Mouse (Mus musculus): Measurements from ENCODE around the gene Zc3h12b. TPM values are rescaled to one million over a fixed set of nuclear protein-coding genes. Genes with fewer than 3 reads are reported as not detected.
A peak's percentile ranks its signal among the peaks of the same experiment; 100 is the strongest.
"Not testable (repeated sequence)": the region's sequence is repeated elsewhere in the genome, so short reads cannot be mapped to it uniquely, and the experiment has no call there.

The Zc3h12b gene
- total RNA-seq (2017) = 5.7 and 7.8 TPM in 2 replicates

- peak; percentile 93 to 99 for ATAC-seq (replicated peaks in 1 of 2; ENCODE audit: insufficient read depth in 1 of 2, low FRiP score in 2 of 2, low TSS enrichment in 1 of 2, low read depth in 1 of 2, poor library complexity in 2 of 2, severe bottlenecking in 2 of 2)
Measured at GRCm38 (mm10) chrX:95711227-95712111, at the start of gene Zc3h12b. TSS of gene Zc3h12b (plus strand) at chrX:95711678.

GRCm38 (mm10) chrX:95682206-95682605, 29.3 kb upstream of the Zc3h12b start:
- ATAC-seq (replicated peaks in 1 of 2; ENCODE audit: insufficient read depth in 1 of 2, low FRiP score in 2 of 2, low TSS enrichment in 1 of 2, low read depth in 1 of 2, poor library complexity in 2 of 2, severe bottlenecking in 2 of 2) = no peak

- ATAC-seq (replicated peaks in 1 of 2; ENCODE audit: insufficient read depth in 1 of 2, low FRiP score in 2 of 2, low TSS enrichment in 1 of 2, low read depth in 1 of 2, poor library complexity in 2 of 2, severe bottlenecking in 2 of 2) = peak in 1 of 2 experiments; percentile 75; a peak in 3 of 4 replicates
Measured at GRCm38 (mm10) chrX:95687119-95687518, 24.4 kb upstream of the Zc3h12b start.

DNA sequence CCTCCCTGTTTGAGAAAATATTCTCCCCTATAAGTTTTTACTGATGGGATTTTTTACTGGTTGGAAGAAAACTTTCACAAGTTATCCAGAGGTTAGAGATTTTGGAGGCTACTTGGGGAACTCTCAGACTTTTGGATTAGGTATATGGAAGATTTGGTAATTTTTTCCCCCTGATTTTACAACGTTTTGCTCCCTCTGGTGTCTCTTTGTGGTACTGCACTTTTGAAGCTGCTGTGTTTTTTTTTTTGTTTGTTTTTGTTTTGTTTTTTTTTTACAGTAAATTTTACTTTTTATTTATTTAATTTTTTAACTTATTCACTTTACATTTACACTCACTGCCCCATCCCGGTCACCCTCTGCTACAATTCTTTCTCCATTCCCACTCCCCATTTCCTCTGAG, 26.8 kb downstream of the Zc3h12b start:
- ATAC-seq (replicated peaks in 1 of 2; ENCODE audit: insufficient read depth in 1 of 2, low FRiP score in 2 of 2, low TSS enrichment in 1 of 2, low read depth in 1 of 2, poor library complexity in 2 of 2, severe bottlenecking in 2 of 2) = no peak

- no peak for ATAC-seq (replicated peaks in 1 of 2; ENCODE audit: insufficient read depth in 1 of 2, low FRiP score in 2 of 2, low TSS enrichment in 1 of 2, low read depth in 1 of 2, poor library complexity in 2 of 2, severe bottlenecking in 2 of 2)
Measured at GRCm38 (mm10) chrX:95795881-95796280, 84.4 kb downstream of the Zc3h12b start.

DNA sequence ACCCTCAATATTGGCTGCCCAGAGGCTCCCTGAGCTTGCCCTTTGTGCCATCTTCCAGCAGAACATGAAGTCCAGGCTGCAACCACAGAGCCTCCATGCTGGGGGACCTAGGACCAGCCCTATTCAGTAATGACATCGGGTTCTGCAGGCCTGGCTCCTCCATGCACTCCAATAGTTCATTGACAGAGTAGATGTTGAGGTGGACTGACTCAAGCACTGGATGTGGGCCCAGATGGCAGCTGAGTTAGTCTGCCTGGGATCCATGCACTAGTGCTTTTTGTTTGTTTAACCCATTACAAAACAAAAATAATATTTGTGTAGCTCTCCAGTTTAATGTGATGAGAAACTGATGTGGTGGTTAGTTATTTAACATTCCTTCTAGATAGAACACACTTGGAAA, 90.3 kb downstream of the Zc3h12b start:
- ATAC-seq (replicated peaks in 1 of 2; ENCODE audit: insufficient read depth in 1 of 2, low FRiP score in 2 of 2, low TSS enrichment in 1 of 2, low read depth in 1 of 2, poor library complexity in 2 of 2, severe bottlenecking in 2 of 2) = no peak

- no peak for ATAC-seq (replicated peaks in 1 of 2; ENCODE audit: insufficient read depth in 1 of 2, low FRiP score in 2 of 2, low TSS enrichment in 1 of 2, low read depth in 1 of 2, poor library complexity in 2 of 2, severe bottlenecking in 2 of 2)
Measured at GRCm38 (mm10) chrX:95852806-95853205, 141.3 kb downstream of the Zc3h12b start.

GRCm38 (mm10) chrX:95881111-95881510, 169.6 kb downstream of the Zc3h12b start:
- no peak for ATAC-seq (replicated peaks in 1 of 2; ENCODE audit: insufficient read depth in 1 of 2, low FRiP score in 2 of 2, low TSS enrichment in 1 of 2, low read depth in 1 of 2, poor library complexity in 2 of 2, severe bottlenecking in 2 of 2)

DNA sequence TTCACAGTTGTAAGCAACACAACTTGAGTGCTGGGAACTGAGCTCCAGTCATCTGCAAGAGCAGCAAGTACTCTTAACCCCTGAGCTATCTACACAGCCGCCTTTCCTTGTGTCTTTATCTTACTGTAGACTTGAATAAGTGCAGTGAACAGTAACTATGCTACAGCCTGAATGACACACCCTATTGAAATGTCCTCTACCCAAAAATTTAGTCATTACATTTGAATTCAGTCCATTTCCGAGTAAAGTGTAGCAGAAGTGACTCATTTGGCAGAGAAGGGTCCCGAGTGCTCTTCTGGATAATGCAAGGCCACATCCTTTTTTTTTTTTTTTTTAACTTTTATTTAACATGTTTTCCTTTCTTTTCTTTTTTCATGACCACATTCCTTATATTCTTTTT, 191.2 kb downstream of the Zc3h12b start:
- no peak for ATAC-seq (replicated peaks in 1 of 2; ENCODE audit: insufficient read depth in 1 of 2, low FRiP score in 2 of 2, low TSS enrichment in 1 of 2, low read depth in 1 of 2, poor library complexity in 2 of 2, severe bottlenecking in 2 of 2)

DNA sequence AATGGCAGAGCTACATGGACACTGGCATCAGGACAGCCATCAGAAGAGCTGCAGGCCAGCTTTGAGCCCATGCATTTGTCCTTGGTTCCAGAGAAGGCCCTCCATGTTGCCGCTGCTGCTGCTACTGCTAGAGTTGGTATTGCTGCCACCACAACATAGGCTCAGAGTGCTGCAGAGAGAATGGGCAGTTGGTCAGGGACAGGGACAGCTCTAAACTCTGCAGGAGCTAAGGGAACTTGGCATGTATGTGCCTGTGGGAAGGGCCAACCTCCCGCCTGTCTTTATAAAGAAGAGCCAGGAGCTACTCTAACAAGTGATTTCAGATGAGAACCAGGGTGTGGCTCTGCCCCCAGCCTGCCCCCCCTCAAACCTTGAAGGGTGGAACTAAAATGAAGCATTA, 224.0 kb downstream of the Zc3h12b start:
- ATAC-seq (replicated peaks in 1 of 2; ENCODE audit: insufficient read depth in 1 of 2, low FRiP score in 2 of 2, low TSS enrichment in 1 of 2, low read depth in 1 of 2, poor library complexity in 2 of 2, severe bottlenecking in 2 of 2) = no peak

- ATAC-seq (replicated peaks in 1 of 2; ENCODE audit: insufficient read depth in 1 of 2, low FRiP score in 2 of 2, low TSS enrichment in 1 of 2, low read depth in 1 of 2, poor library complexity in 2 of 2, severe bottlenecking in 2 of 2) = no peak
Measured at GRCm38 (mm10) chrX:95945496-95945895, 234.0 kb downstream of the Zc3h12b start.

GRCm38 (mm10) chrX:95948135-95948534, 236.7 kb downstream of the Zc3h12b start:
- no peak for ATAC-seq (replicated peaks in 1 of 2; ENCODE audit: insufficient read depth in 1 of 2, low FRiP score in 2 of 2, low TSS enrichment in 1 of 2, low read depth in 1 of 2, poor library complexity in 2 of 2, severe bottlenecking in 2 of 2)

- peak in 1 of 2 experiments; percentile 62; a peak in 2 of 4 replicates for ATAC-seq (replicated peaks in 1 of 2; ENCODE audit: insufficient read depth in 1 of 2, low FRiP score in 2 of 2, low TSS enrichment in 1 of 2, low read depth in 1 of 2, poor library complexity in 2 of 2, severe bottlenecking in 2 of 2)
Measured at GRCm38 (mm10) chrX:95950776-95951175, 239.3 kb downstream of the Zc3h12b start.

GRCm38 (mm10) chrX:95956497-95957293, 245.2 kb downstream of the Zc3h12b start, which contains the start of gene Las1l:
TSS of gene Las1l (minus strand) at chrX:95956962.
- ATAC-seq (replicated peaks in 1 of 2; ENCODE audit: insufficient read depth in 1 of 2, low FRiP score in 2 of 2, low TSS enrichment in 1 of 2, low read depth in 1 of 2, poor library complexity in 2 of 2, severe bottlenecking in 2 of 2) = peak; percentile 99 to 100

DNA sequence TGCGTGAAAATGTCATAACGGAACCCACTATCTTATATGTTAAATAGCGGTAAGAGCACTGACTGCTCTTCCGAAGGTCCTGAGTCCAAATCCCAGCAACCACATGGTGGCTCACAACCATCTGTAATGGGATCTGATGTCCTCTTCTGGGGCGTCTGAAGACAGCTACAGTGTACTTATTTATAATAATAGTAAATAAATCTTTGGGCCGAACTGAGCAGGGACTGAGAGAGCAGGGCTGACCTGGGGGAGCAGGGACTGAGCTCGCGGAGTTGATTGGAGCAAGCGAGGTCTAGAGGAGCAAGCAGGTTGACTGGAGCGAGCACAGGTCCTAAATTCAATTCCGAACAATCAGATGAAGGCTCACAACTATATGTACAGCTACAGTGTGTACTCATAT, 246.0 kb downstream of the Zc3h12b start:
- not testable (repeated sequence) for ATAC-seq (replicated peaks in 1 of 2; ENCODE audit: insufficient read depth in 1 of 2, low FRiP score in 2 of 2, low TSS enrichment in 1 of 2, low read depth in 1 of 2, poor library complexity in 2 of 2, severe bottlenecking in 2 of 2)

GRCm38 (mm10) chrX:95963366-95963765, 251.9 kb downstream of the Zc3h12b start:
- ATAC-seq (replicated peaks in 1 of 2; ENCODE audit: insufficient read depth in 1 of 2, low FRiP score in 2 of 2, low TSS enrichment in 1 of 2, low read depth in 1 of 2, poor library complexity in 2 of 2, severe bottlenecking in 2 of 2) = peak; percentile 19 to 28; a peak in 1 of 4 replicates

DNA sequence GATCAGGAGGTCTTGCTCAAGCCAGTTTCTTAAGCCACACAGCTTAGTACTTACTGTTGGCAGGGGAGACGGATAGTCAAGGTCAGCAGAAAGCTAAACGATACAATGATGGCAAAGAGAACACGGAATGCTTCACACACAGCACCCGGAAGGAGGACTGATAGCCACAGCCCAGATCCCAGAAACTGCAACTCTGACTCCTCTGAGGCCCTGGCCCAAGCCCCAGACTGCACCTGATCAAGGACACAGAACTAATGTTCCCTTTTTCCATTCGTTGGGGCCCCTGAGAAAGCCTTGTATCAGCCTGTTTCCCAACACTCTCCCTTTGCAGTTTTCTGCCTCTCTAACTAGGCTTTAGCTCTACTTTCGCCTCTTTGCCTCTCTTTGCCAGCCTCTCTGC, 253.6 kb downstream of the Zc3h12b start:
- no peak for ATAC-seq (replicated peaks in 1 of 2; ENCODE audit: insufficient read depth in 1 of 2, low FRiP score in 2 of 2, low TSS enrichment in 1 of 2, low read depth in 1 of 2, poor library complexity in 2 of 2, severe bottlenecking in 2 of 2)
